Mouse (Mus musculus) CD8-positive naive resting alpha-beta T cell, adult 2 months (primary cell): ENCODE measurements at regions not wholly inside any gene's neighbourhood (a gene's known extent, or its start where the extent isn't known, plus 50 kb on each side); places are given as distances from the start of the nearest gene placed in this dataset.

Source experiments
- DNase-seq, 2 experiments: peaks; one replicate each; pipeline ENCODE4 v3.0.0; 2022; ENCODE audit warnings: low read depth in 2 of 2, low spot score in 2 of 2

GRCm38 (mm10) chr1:191486766-191487165 is 83.7 kb upstream of the Ppp2r5a start:
- DNase-seq = no peak

GRCm38 (mm10) chr1:191484726-191485425 is 81.8 kb upstream of the Ppp2r5a start:
- no peak for DNase-seq

GRCm38 (mm10) chr1:191479906-191480379 is 76.9 kb upstream of the Ppp2r5a start:
- peak; percentile 10 to 19 for DNase-seq

GRCm38 (mm10) chr1:191472551-191472950 is 69.5 kb upstream of the Ppp2r5a start:
- no peak for DNase-seq

GRCm38 (mm10) chr1:191471489-191471888 is 68.4 kb upstream of the Ppp2r5a start:
- DNase-seq = no peak

GRCm38 (mm10) chr1:191470190-191470985 is 67.3 kb upstream of the Ppp2r5a start:
- no peak for DNase-seq

GRCm38 (mm10) chr1:191468837-191469529 is 65.9 kb upstream of the Ppp2r5a start:
- no peak for DNase-seq

GRCm38 (mm10) chr1:191466261-191466660 is 63.2 kb upstream of the Ppp2r5a start:
- DNase-seq = no peak

GRCm38 (mm10) chr1:191465723-191466122 is 62.7 kb upstream of the Ppp2r5a start:
- no peak for DNase-seq

GRCm38 (mm10) chr1:191465170-191465569 is 62.1 kb upstream of the Ppp2r5a start:
- DNase-seq = no peak

GRCm38 (mm10) chr1:191461811-191462491 is 58.9 kb upstream of the Ppp2r5a start:
- no peak for DNase-seq

GRCm38 (mm10) chr1:191459066-191459465 is 56.0 kb upstream of the Ppp2r5a start:
- no peak for DNase-seq

GRCm38 (mm10) chr1:191458292-191458691 is 55.2 kb upstream of the Ppp2r5a start:
- no peak for DNase-seq

- DNase-seq = no peak
Observed at GRCm38 (mm10) chr1:191457103-191457502, 54.0 kb upstream of the Ppp2r5a start.

GRCm38 (mm10) chr1:191454604-191455003 is 51.5 kb upstream of the Ppp2r5a start:
- DNase-seq = no peak

GRCm38 (mm10) chr1:191453589-191453988 is 50.5 kb upstream of the Ppp2r5a start:
- DNase-seq = no peak
